Mouse (Mus musculus) CH12.LX (cell line): ENCODE results near the gene Zmpste24. TPM values are rescaled to one million over a fixed set of nuclear protein-coding genes. Genes with fewer than 3 reads are reported as not detected.

Experiments used
- DNase-seq: peaks from one replicate; pipeline ENCODE4 v3.0.0-alpha.2; 2013; ENCODE audit errors: extremely low read depth
- H3K27ac ChIP-seq: 2 replicates; pipeline ENCODE4 v1.5.1; 2012; ENCODE audit warnings: low read depth, mild to moderate bottlenecking, control low read depth, moderate library complexity; ENCODE audit not compliant: insufficient read depth
- H3K27me3 ChIP-seq: replicated peaks from 2 replicates; pipeline ENCODE3; 2012; ENCODE audit warnings: inconsistent platforms
- H3K36me3 ChIP-seq, 2 experiments: replicated peaks in 1 of 2; 2 replicates each; pipeline versions ENCODE3 to v1.6.1; 2012; ENCODE audit warnings: inconsistent platforms in 1 of 2, low read length in 1 of 2, mild to moderate bottlenecking in 1 of 2, mixed read lengths in 1 of 2, moderate library complexity in 1 of 2; ENCODE audit not compliant: control insufficient read depth in 1 of 2, insufficient read depth in 1 of 2
- H3K4me1 ChIP-seq, 2 experiments: 2 replicates each; pipeline ENCODE4 v1.6.1; 2012; ENCODE audit warnings: inconsistent platforms in 1 of 2, moderate library complexity in 1 of 2; ENCODE audit not compliant: insufficient read depth in 2 of 2, control insufficient read depth in 1 of 2
- H3K4me2 ChIP-seq: 2 replicates; pipeline ENCODE4 v1.6.1; 2012; ENCODE audit warnings: low read depth, mild to moderate bottlenecking, control low read depth; ENCODE audit not compliant: poor library complexity, insufficient read depth, severe bottlenecking
- H3K4me3 ChIP-seq, 3 experiments: fragments of 150-350 bp in 1 of 3; sonication (generic) in 1 of 3; replicated peaks in 1 of 3; 2 replicates each; pipeline versions ENCODE3 to v1.5.1; 2011 to 2012; ENCODE audit warnings: low read depth in 2 of 3, low read length in 2 of 3, mild to moderate bottlenecking in 2 of 3, moderate library complexity in 2 of 3, control low read depth in 1 of 3, improper control_type of control experiment in 1 of 3, inconsistent platforms in 1 of 3, mixed read lengths in 1 of 3; ENCODE audit not compliant: poor library complexity in 1 of 3
- H3K79me2 ChIP-seq: replicated peaks from 2 replicates; pipeline ENCODE4 v1.6.1; 2012; ENCODE audit warnings: mild to moderate bottlenecking, moderate library complexity; ENCODE audit not compliant: control insufficient read depth, poor library complexity, insufficient read depth, severe bottlenecking; ENCODE audit errors: extremely low read depth
- H3K9ac ChIP-seq: 2 replicates; pipeline ENCODE4 v1.6.1; 2012; ENCODE audit warnings: low read depth, mild to moderate bottlenecking, control low read depth, moderate library complexity; ENCODE audit not compliant: insufficient read depth
- H3K9me3 ChIP-seq: replicated peaks from 2 replicates; pipeline ENCODE3; 2012; ENCODE audit warnings: low read length, inconsistent platforms, mixed read lengths
- BHLHE40 ChIP-seq: IDR thresholded peaks from 2 replicates; pipeline ENCODE4 v1.6.1; 2011; ENCODE audit warnings: mild to moderate bottlenecking, low read depth, low read length, improper control_type of control experiment
- CHD2 ChIP-seq: IDR thresholded peaks from 2 replicates; pipeline ENCODE4 v1.6.1; 2011; ENCODE audit warnings: low read length, improper control_type of control experiment
- E2F4 ChIP-seq: IDR thresholded peaks from 2 replicates; pipeline ENCODE4 v1.6.1; 2011; ENCODE audit warnings: low read depth, low read length, improper control_type of control experiment; ENCODE audit not compliant: insufficient replicate concordance
- ELF1 ChIP-seq: IDR thresholded peaks from 2 replicates; pipeline ENCODE4 v1.6.1; 2014; ENCODE audit warnings: low read depth, mild to moderate bottlenecking, inconsistent platforms, low read length, improper control_type of control experiment
- ETS1 ChIP-seq: conservative IDR thresholded peaks from 2 replicates; pipeline ENCODE4 v1.6.1; 2012; ENCODE audit warnings: low read depth, mild to moderate bottlenecking, inconsistent platforms, low read length, improper control_type of control experiment, moderate library complexity
- JUN ChIP-seq: IDR thresholded peaks from 2 replicates; pipeline ENCODE4 v1.6.1; 2011; ENCODE audit warnings: low read depth, mild to moderate bottlenecking, low read length, improper control_type of control experiment, moderate library complexity; ENCODE audit not compliant: insufficient read depth
- KAT2A ChIP-seq: IDR thresholded peaks from 2 replicates; pipeline ENCODE4 v1.6.1; 2012; ENCODE audit warnings: low read length, improper control_type of control experiment, inconsistent platforms; ENCODE audit not compliant: insufficient replicate concordance
- MAX ChIP-seq: IDR thresholded peaks from 2 replicates; pipeline ENCODE4 v1.6.1; 2011; ENCODE audit warnings: low read length, improper control_type of control experiment
- MEF2A ChIP-seq: IDR thresholded peaks from 2 replicates; pipeline ENCODE4 v1.6.1; 2014; ENCODE audit warnings: low read depth, mild to moderate bottlenecking, inconsistent platforms, low read length, improper control_type of control experiment, borderline replicate concordance
- MXI1 ChIP-seq: IDR thresholded peaks from 2 replicates; pipeline ENCODE4 v1.6.1; 2011; ENCODE audit warnings: mild to moderate bottlenecking, low read depth, low read length, improper control_type of control experiment
- POLR2AphosphoS2 ChIP-seq: IDR thresholded peaks from 2 replicates; pipeline ENCODE4 v1.6.1; 2011; ENCODE audit warnings: low read depth, low read length, improper control_type of control experiment
- RAD21 ChIP-seq: IDR thresholded peaks from 2 replicates; pipeline ENCODE4 v1.6.1; 2011; ENCODE audit warnings: low read depth, mild to moderate bottlenecking, low read length, improper control_type of control experiment, moderate library complexity
- RCOR1 ChIP-seq: conservative IDR thresholded peaks from 2 replicates; pipeline ENCODE4 v1.6.1; 2012; ENCODE audit warnings: low read depth, mild to moderate bottlenecking, inconsistent platforms, low read length, improper control_type of control experiment
- TBP ChIP-seq: conservative IDR thresholded peaks from 2 replicates; pipeline ENCODE4 v1.6.1; 2011; ENCODE audit warnings: low read depth, low read length, improper control_type of control experiment
- TCF12 ChIP-seq: IDR thresholded peaks from 2 replicates; pipeline ENCODE4 v1.6.1; 2014; ENCODE audit warnings: low read depth, mild to moderate bottlenecking, inconsistent platforms, low read length, improper control_type of control experiment
- UBTF ChIP-seq: IDR thresholded peaks from 2 replicates; pipeline ENCODE4 v1.6.1; 2012; ENCODE audit warnings: low read depth, mild to moderate bottlenecking, inconsistent platforms, low read length, improper control_type of control experiment, moderate library complexity
- dilution Hi-C: fragments of 300-500 bp; cut with MboI; formaldehyde crosslinking; loops from 2 replicates; pipeline ENCODE4 v1.14.3; 2020; ENCODE audit warnings: low sequenced_read_pairs; ENCODE audit not compliant: extremely low pct_unique_long_range_greater_than_20kb, extremely low pct_ligation_motif_present
- in situ Hi-C: fragments of 300-500 bp; cut with MboI; formaldehyde crosslinking; loops from 3 replicates; pipeline ENCODE4 v1.14.3; 2019; ENCODE audit warnings: low sequenced_read_pairs, low pct_ligation_motif_present, low pct_unique_long_range_greater_than_20kb, mixed read lengths
- polyA plus RNA-seq: library from polyadenylated mRNA; unstranded; fragments of >175 nt; gene quantifications from 2 replicates; pipeline ENCODE4 v1.2.1, GENCODE M21; 2012; ENCODE audit warnings: low read depth; ENCODE audit not compliant: insufficient read length
- total RNA-seq, 2 experiments: library from RNA; depleted of rRNA; stranded (reverse); fragments of 300-350 nt in 1 of 2; fragments of >200 nt in 1 of 2; gene quantifications; 2 replicates each; pipeline ENCODE4 v1.2.3; 2012 to 2014

The Zmpste24 gene
- total and polyA plus RNA-seq, 3 experiments: 22.3 to 59.1 (median 55.7) TPM

GRCm38 (mm10) chr4:121040897-121041671, 57.0 kb downstream of the Zmpste24 start (continued):
- TF ChIP-seq JUN (no peak), RAD21 (peak; percentile 72), MEF2A (0 out of 2 replicates have a peak, but pooled peaks have one; percentile 8)

GRCm38 (mm10) chr4:121040323-121040722, 57.7 kb downstream of the Zmpste24 start:
- TF ChIP-seq ELF1: no peak
- no peak for TF ChIP-seq CHD2
- TF ChIP-seq POLR2AphosphoS2: no peak
- no peak for TF ChIP-seq TCF12
- TF ChIP-seq MXI1: no peak
- no peak for TF ChIP-seq ETS1
- no peak for TF ChIP-seq BHLHE40
- Histone ChIP-seq H3K79me2 (no peaks in the 10 kb centered on the region), H3K4me3 (no peak overlapping the region), H3K27ac (no peak overlapping the region), H3K4me2 (no peak overlapping the region), H3K4me1 (peaks cover 2 to 18% of the 10 kb centered on the region in 2 experiments; a peak in 2 of 4 replicates), H3K27me3 (peaks cover 13% of the 10 kb centered on the region), H3K36me3 (no peaks in the 10 kb centered on the region), H3K9ac (no peak overlapping the region), H3K9me3 (no peaks in the 10 kb centered on the region)
- DNase-seq: no peak
- dilution Hi-C loops: no loop called here
- in situ Hi-C loops: no loop called here

GRCm38 (mm10) chr4:121039331-121040115, 58.5 kb downstream of the Zmpste24 start, which contains the start of gene Col9a2:
TSS of gene Col9a2 (plus strand) at chr4:121039385.
- Histone ChIP-seq H3K4me1 (peaks cover 2 to 18% of the 10 kb centered on the region in 2 experiments; a peak in 2 of 4 replicates), H3K36me3 (no peaks in the 10 kb centered on the region), H3K9me3 (no peaks in the 10 kb centered on the region), H3K79me2 (no peaks in the 10 kb centered on the region)
- dilution Hi-C loops: no loop called here
- in situ Hi-C loops: loop anchor here (10.0 kb wide), 2 partner anchors 125 to 185 kb away; no protein-coding TSS in a partner anchor
- no peak for TF ChIP-seq TBP
- no peak for TF ChIP-seq E2F4
- TF ChIP-seq UBTF: no peak
- no peak for TF ChIP-seq RCOR1
- TF ChIP-seq MAX: no peak
- TF ChIP-seq TCF12: no peak
- no peak for TF ChIP-seq MXI1
- no peak for TF ChIP-seq KAT2A
- TF ChIP-seq, all 38 proteins: peak for 0
- H3K4me3 ChIP-seq: no peak within 1 kb of the TSS
- H3K9ac ChIP-seq: no peak within 1 kb of the TSS
- H3K27me3 ChIP-seq: peaks cover 9% of the 10 kb centered on the region
- H3K4me2 ChIP-seq: no peak within 1 kb of the TSS
- no peak within 1 kb of the TSS for H3K27ac ChIP-seq
- no peak for DNase-seq
